Mouse (Mus musculus): Measurements from ENCODE around the gene Sh3gl3. TPM values are rescaled to one million over a fixed set of nuclear protein-coding genes. Genes with fewer than 3 reads are reported as not detected.

Gene Sh3gl3
- total and polyA plus RNA-seq, 3 experiments = 0.27 to 0.70 (median 0.45) TPM

DNA sequence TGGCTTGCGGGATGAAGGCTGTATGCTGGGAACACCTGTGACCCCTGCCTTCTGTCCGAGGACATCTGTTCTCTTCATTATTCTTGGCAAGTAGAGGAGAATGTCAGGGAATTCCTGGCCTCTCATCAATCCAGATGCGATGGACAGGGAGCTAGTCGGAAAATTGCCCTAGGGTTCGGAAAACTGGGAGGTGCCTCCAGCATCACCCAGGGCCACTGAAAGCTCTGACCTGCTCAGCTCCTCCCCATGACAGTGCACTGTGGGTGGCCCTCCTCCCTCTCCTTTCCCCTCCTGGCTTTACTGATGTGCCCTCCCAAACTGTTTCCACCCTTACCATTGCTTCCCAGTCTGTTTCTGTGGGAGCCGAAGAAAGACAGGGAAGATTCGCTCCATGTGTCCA is 29.5 kb downstream of the Sh3gl3 start:
- DNase-seq = no peak
- no peak overlapping the region for H3K4me3 ChIP-seq
- H3K4me1 ChIP-seq (ENCODE audit: control insufficient read depth, insufficient read depth, low read length) = no peaks in the 10 kb centered on the region; the same call in 1 of the 2 replicates
- H3K27ac ChIP-seq = no peak overlapping the region
- WGBS = 55% methylated on average over 7 of the region's 7 CpGs
- H3K9ac ChIP-seq (ENCODE audit: low read depth, low read length) = no peak overlapping the region
- intact Hi-C loops (cut with DNase I) = no loop called here
- no peaks in the 10 kb centered on the region for H3K27me3 ChIP-seq (ENCODE audit: control insufficient read depth, insufficient read depth, low read length)
- H3K36me3 ChIP-seq (ENCODE audit: control insufficient read depth, insufficient read depth, low read length) = no peaks in the 10 kb centered on the region
- TF ChIP-seq CTCF (IDR thresholded peaks at IDR 0.05) (no peak), POLR2A (IDR thresholded peaks at IDR 0.05; ENCODE audit: insufficient read depth, low read depth, low read length) (no peak), EP300 (IDR thresholded peaks at IDR 0.05; ENCODE audit: insufficient read depth, low read depth, low read length) (no peak)
- H3K79me2 ChIP-seq (replicated peaks; ENCODE audit: control insufficient read depth, insufficient read depth, low read length) = no peaks in the 10 kb centered on the region

DNA sequence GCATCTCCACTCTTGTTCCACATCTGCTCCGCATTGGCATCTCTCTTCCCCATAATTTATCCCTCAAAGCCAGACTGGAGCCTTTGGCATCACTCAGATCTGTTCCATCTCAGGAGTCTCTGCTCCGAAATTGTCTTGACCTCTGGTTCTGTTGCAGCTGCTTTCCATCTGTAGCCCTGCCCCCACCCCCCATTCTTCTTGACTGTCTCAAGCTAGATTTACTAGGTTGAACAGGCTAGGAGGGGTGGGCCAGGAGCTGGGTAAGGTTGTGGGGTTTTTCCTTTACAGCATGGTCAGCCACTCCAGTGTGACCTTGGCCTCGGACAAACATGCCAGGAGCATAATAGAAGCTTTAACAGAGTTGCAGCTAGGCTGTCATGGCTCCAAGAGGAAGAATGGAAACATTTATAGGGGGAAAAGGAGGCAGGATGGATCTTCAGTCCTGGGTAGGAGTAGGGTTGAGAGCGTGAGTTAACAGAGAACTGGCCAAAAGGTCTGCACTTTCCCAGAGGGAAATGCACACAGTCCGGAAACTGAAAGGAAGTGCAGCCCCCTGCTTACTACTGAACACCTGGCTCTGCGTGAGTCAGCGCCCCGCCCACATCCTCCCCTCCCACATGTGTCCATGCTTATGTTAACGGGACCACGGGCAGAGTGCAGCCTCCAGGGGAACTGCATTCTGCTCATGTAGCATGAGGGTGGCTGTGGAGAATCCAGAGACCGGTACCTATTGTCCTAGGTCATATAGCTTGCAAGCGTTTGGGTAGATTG is 30.6 kb downstream of the Sh3gl3 start:
- 35% methylated on average over 12 of the region's 12 CpGs for WGBS
- H3K4me3 ChIP-seq = no peak overlapping the region

DNA sequence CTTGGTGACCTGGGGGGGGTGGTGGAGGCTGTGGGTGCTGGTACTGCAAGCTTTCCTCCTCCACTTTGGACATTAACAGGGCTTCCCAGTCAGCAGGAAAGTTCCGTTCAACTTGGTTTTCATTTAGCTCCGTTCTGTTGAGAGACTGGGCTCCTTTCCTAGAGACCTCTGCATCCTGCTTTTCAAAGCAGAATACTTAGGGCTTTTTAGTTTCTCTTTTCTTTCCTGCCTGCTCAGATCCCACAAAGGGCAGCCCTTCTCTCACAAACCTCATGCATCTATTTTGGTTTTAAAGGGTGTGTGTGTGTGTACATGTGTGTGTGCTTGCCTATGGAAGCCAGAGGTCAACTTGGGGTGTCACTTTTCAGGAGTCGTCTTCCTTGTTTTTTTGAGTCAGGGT is 31.3 kb downstream of the Sh3gl3 start:
- Histone ChIP-seq H3K27ac (no peak overlapping the region), H3K79me2 (replicated peaks; ENCODE audit: control insufficient read depth, insufficient read depth, low read length) (no peaks in the 10 kb centered on the region), H3K4me1 (ENCODE audit: control insufficient read depth, insufficient read depth, low read length) (no peaks in the 10 kb centered on the region; the same call in 1 of the 2 replicates), H3K36me3 (ENCODE audit: control insufficient read depth, insufficient read depth, low read length) (no peaks in the 10 kb centered on the region), H3K27me3 (ENCODE audit: control insufficient read depth, insufficient read depth, low read length) (no peaks in the 10 kb centered on the region), H3K9ac (ENCODE audit: low read depth, low read length) (no peak overlapping the region), H3K4me3 (no peak overlapping the region)
- WGBS = 53% methylated on average over 3 of the region's 3 CpGs
- TF ChIP-seq EP300 (IDR thresholded peaks at IDR 0.05; ENCODE audit: insufficient read depth, low read depth, low read length) = no peak
- TF ChIP-seq POLR2A (IDR thresholded peaks at IDR 0.05; ENCODE audit: insufficient read depth, low read depth, low read length) = no peak
- no peak for TF ChIP-seq CTCF (IDR thresholded peaks at IDR 0.05)
- intact Hi-C loops (cut with DNase I) = no loop called here
- no peak for DNase-seq

More for the DNA sequence above, 30.6 kb downstream of the Sh3gl3 start:
- peak in 1 of 2 experiments; percentile 21 for DNase-seq
- intact Hi-C loops (cut with DNase I) = no loop called here
- no peak overlapping the region for H3K9ac ChIP-seq (ENCODE audit: low read depth, low read length)
- H3K36me3 ChIP-seq (ENCODE audit: control insufficient read depth, insufficient read depth, low read length) = no peaks in the 10 kb centered on the region
- H3K27me3 ChIP-seq (ENCODE audit: control insufficient read depth, insufficient read depth, low read length) = no peaks in the 10 kb centered on the region
- H3K27ac ChIP-seq = no peak overlapping the region
- no peaks in the 10 kb centered on the region; the same call in 1 of the 2 replicates for H3K4me1 ChIP-seq (ENCODE audit: control insufficient read depth, insufficient read depth, low read length)
- TF ChIP-seq POLR2A (IDR thresholded peaks at IDR 0.05; ENCODE audit: insufficient read depth, low read depth, low read length) (no peak), CTCF (IDR thresholded peaks at IDR 0.05) (no peak), EP300 (IDR thresholded peaks at IDR 0.05; ENCODE audit: insufficient read depth, low read depth, low read length) (no peak)
- H3K79me2 ChIP-seq (replicated peaks; ENCODE audit: control insufficient read depth, insufficient read depth, low read length) = no peaks in the 10 kb centered on the region

DNA sequence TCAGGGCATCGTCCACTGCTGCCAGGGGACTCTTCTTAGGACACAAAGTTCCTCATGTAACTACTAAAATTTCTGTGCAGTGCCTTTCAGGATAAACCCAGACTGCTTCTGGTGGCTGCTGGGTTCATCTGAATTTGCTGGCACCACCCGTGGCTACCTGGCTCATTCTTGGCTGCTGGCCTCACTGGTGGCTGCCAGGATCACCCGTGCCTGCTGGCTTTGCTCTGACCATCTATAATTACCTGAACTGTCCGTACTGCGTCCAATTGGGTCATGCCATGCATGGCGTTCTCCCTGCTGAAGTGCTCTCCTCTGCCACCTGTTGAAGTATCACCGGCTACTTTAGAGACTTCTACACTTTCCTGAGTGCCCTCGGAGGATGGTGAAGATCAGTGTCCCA is 33.1 kb downstream of the Sh3gl3 start:
- intact Hi-C loops (cut with DNase I) = no loop called here
- 66% methylated on average over 8 of the region's 8 CpGs for WGBS
- TF ChIP-seq CTCF (IDR thresholded peaks at IDR 0.05) (peak; percentile 22; the same call in 1 of the 2 replicates), EP300 (IDR thresholded peaks at IDR 0.05; ENCODE audit: insufficient read depth, low read depth, low read length) (no peak), POLR2A (IDR thresholded peaks at IDR 0.05; ENCODE audit: insufficient read depth, low read depth, low read length) (no peak)
- no peaks in the 10 kb centered on the region for H3K36me3 ChIP-seq (ENCODE audit: control insufficient read depth, insufficient read depth, low read length)
- H3K9ac ChIP-seq (ENCODE audit: low read depth, low read length) = no peak overlapping the region
- no peak overlapping the region for H3K27ac ChIP-seq
- no peaks in the 10 kb centered on the region for H3K79me2 ChIP-seq (replicated peaks; ENCODE audit: control insufficient read depth, insufficient read depth, low read length)
- H3K27me3 ChIP-seq (ENCODE audit: control insufficient read depth, insufficient read depth, low read length) = no peaks in the 10 kb centered on the region
- H3K4me1 ChIP-seq (ENCODE audit: control insufficient read depth, insufficient read depth, low read length) = no peaks in the 10 kb centered on the region; the same call in 1 of the 2 replicates
- H3K4me3 ChIP-seq = no peak overlapping the region
- peak; percentile 31 to 57 for DNase-seq

DNA sequence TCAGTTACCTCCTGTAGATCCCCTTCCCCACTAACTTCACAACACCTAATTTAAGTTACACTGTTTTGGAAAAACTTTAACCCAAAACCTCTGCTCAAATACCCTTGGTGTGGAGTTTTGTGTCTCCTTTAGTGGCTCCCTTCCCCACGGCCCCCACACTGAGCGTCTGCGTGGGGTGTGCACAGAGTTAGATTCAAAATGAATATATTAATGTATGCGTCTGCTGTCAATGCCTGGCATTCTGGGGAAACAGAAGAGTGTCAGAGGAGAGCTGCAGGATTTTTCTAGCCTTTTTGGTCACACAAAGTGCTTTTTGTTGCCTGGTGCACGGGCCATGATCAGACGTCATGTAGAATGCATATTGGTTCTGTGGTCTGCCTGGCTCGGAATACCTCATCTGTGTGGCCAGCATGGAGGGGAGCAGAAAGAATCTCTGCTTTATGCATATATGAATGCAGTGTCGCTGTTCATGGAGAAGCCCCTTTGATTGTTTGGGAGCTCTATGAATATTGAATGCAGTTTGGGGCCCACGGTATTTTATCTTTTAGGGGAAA is 47.8 kb downstream of the Sh3gl3 start:
- Histone ChIP-seq H3K27me3 (ENCODE audit: control insufficient read depth, insufficient read depth, low read length) (no peaks in the 10 kb centered on the region), H3K4me1 (ENCODE audit: control insufficient read depth, insufficient read depth, low read length) (no peaks in the 10 kb centered on the region), H3K9ac (ENCODE audit: low read depth, low read length) (no peak overlapping the region), H3K4me3 (no peak overlapping the region), H3K36me3 (ENCODE audit: control insufficient read depth, insufficient read depth, low read length) (no peaks in the 10 kb centered on the region), H3K79me2 (replicated peaks; ENCODE audit: control insufficient read depth, insufficient read depth, low read length) (no peaks in the 10 kb centered on the region), H3K27ac (no peak overlapping the region)
- TF ChIP-seq POLR2A (IDR thresholded peaks at IDR 0.05; ENCODE audit: insufficient read depth, low read depth, low read length) (no peak), CTCF (IDR thresholded peaks at IDR 0.05) (no peak), EP300 (IDR thresholded peaks at IDR 0.05; ENCODE audit: insufficient read depth, low read depth, low read length) (no peak)
- DNase-seq = no peak
- intact Hi-C loops (cut with DNase I) = no loop called here
- WGBS = 92% methylated on average over 9 of the region's 9 CpGs

Data from heart, adult 2 months (tissue).